Mouse (Mus musculus): ENCODE results near the gene Npm1.

The Npm1 gene

GRCm38 (mm10) chr11:33179802-33180201 lies 16.8 kb upstream of the Npm1 start:
- no peak for DNase-seq (ENCODE audit: low spot score)

- no peak for DNase-seq (ENCODE audit: low spot score)
Observed at GRCm38 (mm10) chr11:33176525-33177245, 13.7 kb upstream of the Npm1 start.

GRCm38 (mm10) chr11:33175768-33176167 lies 12.8 kb upstream of the Npm1 start:
- DNase-seq (ENCODE audit: low spot score), result no peak

- DNase-seq (ENCODE audit: low spot score), result peak; percentile 38
Observed at GRCm38 (mm10) chr11:33170489-33170888, 7.5 kb upstream of the Npm1 start.

- DNase-seq (ENCODE audit: low spot score), result peak; percentile 63
Observed at GRCm38 (mm10) chr11:33162211-33162997, 602 bp downstream of the Npm1 start.

- DNase-seq (ENCODE audit: low spot score), result no peak
Observed at GRCm38 (mm10) chr11:33159741-33160140, 3.3 kb downstream of the Npm1 start.

- no peak for DNase-seq (ENCODE audit: low spot score)
Observed at GRCm38 (mm10) chr11:33157453-33158196, 5.4 kb downstream of the Npm1 start.

- DNase-seq (ENCODE audit: low spot score), result no peak
Observed at GRCm38 (mm10) chr11:33156436-33157015, 6.5 kb downstream of the Npm1 start.

GRCm38 (mm10) chr11:33154459-33154858 lies 8.5 kb downstream of the Npm1 start:
- DNase-seq (ENCODE audit: low spot score), result no peak

- DNase-seq (ENCODE audit: low spot score), result no peak
Observed at GRCm38 (mm10) chr11:33152997-33153396, 10.0 kb downstream of the Npm1 start.

GRCm38 (mm10) chr11:33151780-33152145 lies 11.2 kb downstream of the Npm1 start:
- DNase-seq (ENCODE audit: low spot score), result no peak

GRCm38 (mm10) chr11:33151128-33151779 lies 11.8 kb downstream of the Npm1 start:
- DNase-seq (ENCODE audit: low spot score), result no peak

- no peak for DNase-seq (ENCODE audit: low spot score)
Observed at GRCm38 (mm10) chr11:33150364-33150763, 12.6 kb downstream of the Npm1 start.

GRCm38 (mm10) chr11:33149453-33149852 lies 13.6 kb downstream of the Npm1 start:
- DNase-seq (ENCODE audit: low spot score), result no peak

GRCm38 (mm10) chr11:33149088-33149436 lies 13.9 kb downstream of the Npm1 start:
- no peak for DNase-seq (ENCODE audit: low spot score)

GRCm38 (mm10) chr11:33148338-33149087 lies 14.5 kb downstream of the Npm1 start:
- peak; percentile 64 for DNase-seq (ENCODE audit: low spot score)

- DNase-seq (ENCODE audit: low spot score), result no peak
Observed at GRCm38 (mm10) chr11:33147572-33148337, 15.3 kb downstream of the Npm1 start.

- peak; percentile 36 for DNase-seq (ENCODE audit: low spot score)
Observed at GRCm38 (mm10) chr11:33147171-33147571, 15.8 kb downstream of the Npm1 start, which contains the start of gene Fgf18. TSS of gene Fgf18 (minus strand) at chr11:33147400.

- no peak for DNase-seq (ENCODE audit: low spot score)
Observed at GRCm38 (mm10) chr11:33146651-33147131, 16.3 kb downstream of the Npm1 start.

GRCm38 (mm10) chr11:33146143-33146497 lies 16.9 kb downstream of the Npm1 start:
- no peak for DNase-seq (ENCODE audit: low spot score)

Measured in ovary, postnatal 14 days (tissue).